Mouse (Mus musculus) ovary, adult 18-20 months (tissue): ENCODE results near the gene Samd4b.
A peak's percentile ranks its signal among the peaks of the same experiment; 100 is the strongest.
"Not testable (repeated sequence)": the region's sequence is repeated elsewhere in the genome, so short reads cannot be mapped to it uniquely, and the experiment has no call there.

Experiments
- DNase-seq: peaks from one replicate; pipeline ENCODE4 v3.0.0; 2022; ENCODE audit warnings: low spot score, mixed read lengths

Gene Samd4b

DNA sequence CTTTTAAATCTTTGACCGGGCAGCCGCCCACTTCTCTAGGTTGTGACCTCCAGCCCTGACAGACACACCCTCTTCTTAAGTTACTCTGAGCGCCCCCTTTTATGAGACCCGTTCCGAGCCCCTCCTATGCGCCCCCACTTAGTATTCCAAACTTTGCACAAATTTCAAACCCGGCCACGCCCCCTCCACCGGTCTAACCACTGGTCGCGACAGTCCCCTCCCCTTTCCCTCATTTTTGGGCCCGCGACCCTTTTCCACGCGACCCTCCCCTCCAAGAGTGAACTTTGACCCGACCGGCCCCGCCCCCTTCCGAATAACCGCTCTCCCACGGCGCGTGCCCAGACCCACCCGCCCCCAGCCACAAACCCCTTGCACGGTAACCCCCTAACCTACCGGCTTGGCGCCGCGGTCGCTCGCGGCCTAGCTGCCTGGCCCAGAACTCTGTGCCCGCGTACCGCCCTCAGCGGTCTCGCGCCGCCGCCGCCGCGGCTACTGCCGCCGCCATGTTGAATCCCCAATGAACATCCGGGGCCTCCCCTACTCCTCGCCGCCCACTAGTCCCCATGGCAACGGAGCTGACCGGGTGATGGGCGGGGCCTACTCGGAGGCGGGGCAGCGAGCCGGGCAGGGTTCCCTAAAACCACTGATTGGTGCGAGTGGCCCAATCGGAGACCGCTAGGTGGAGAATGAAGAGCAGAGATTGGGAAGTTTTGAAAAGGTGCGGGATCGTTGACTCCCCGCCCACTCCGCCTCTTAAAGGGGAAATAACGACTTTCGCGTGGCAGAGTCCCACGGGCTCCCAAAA lies at the start of gene Samd4b, which contains the start of gene Pak4:
Samd4b (minus strand) TSS at position 503 of the 805 bp plus-strand sequence.
Pak4 (minus strand) TSS at position 544 of the 805 bp plus-strand sequence.
- DNase-seq, result peak; percentile 98

- no peak for DNase-seq
These were observed 49.1 kb upstream of the Samd4b start for GRCm38 (mm10) chr7:28647016-28647415.

GRCm38 (mm10) chr7:28645947-28646475 lies 48.1 kb upstream of the Samd4b start:
- DNase-seq, result no peak

GRCm38 (mm10) chr7:28645366-28645765 lies 47.4 kb upstream of the Samd4b start:
- no peak for DNase-seq

DNA sequence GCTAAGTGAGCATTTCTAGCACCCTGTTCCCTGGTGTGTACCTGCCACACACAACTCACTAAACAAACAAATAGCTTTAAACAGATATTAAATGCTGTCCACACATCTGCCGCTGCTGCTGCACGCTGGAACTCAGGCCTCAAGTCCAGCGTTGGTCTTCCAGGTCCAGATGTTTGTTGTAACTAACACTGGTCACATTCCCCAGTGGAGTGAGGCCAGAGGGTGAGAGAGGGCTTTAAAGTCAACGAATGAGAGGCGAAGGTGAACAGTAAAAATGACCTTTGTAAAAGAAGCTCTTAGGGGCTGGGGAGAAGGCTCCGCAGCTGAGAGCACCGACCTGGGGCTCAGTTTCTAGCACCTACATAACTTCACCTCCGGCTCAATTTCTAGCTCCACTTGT lies 43.6 kb upstream of the Samd4b start:
- no peak for DNase-seq

DNA sequence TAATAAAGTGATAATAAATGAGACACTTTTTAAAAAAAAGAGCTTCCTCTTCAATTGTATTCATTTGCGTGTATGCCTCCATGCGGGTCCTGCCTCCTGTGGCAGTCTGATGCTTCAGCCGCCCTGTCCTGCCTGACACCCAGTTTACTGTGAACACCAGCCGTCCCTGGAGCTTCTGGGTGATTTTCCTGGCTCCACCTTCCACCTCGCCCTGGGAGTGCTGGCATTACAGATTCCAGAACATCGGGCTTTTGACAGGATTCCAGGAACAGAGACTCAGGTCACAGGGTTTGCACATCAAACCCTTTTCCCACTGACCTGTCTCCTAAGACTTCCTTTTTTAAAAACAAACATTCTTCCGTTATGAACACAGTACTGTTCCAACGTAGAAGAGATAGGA lies 39.6 kb upstream of the Samd4b start:
- DNase-seq, result no peak

GRCm38 (mm10) chr7:28634128-28634527 lies 36.2 kb upstream of the Samd4b start:
- no peak for DNase-seq

DNA sequence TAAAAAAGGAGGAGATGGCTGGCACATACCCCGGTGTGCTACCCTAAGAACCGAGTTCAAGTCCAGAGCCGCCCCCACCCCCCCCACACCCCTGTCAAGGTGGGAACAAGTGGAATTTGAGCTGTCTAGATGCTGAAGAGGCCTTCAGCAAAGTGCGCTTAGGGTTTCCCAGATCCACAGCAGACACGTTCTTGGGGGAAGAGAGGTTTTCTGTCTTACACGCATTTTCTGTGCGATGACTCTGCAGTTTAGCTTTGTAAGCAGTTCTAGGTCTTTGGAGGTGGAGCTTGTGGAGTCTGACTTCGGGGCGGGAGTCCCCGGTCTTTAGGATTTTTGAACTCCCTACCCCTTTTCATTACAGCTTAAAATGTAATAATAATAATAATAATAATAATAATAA lies 33.1 kb upstream of the Samd4b start, which contains the start of gene Acp7:
Acp7 (minus strand) TSS at position 260 of the 400 bp plus-strand sequence.
- no peak for DNase-seq

GRCm38 (mm10) chr7:28624791-28625190 lies 26.8 kb upstream of the Samd4b start:
- DNase-seq, result no peak

- no peak for DNase-seq
These were observed 21.3 kb upstream of the Samd4b start for GRCm38 (mm10) chr7:28619098-28619715.

DNA sequence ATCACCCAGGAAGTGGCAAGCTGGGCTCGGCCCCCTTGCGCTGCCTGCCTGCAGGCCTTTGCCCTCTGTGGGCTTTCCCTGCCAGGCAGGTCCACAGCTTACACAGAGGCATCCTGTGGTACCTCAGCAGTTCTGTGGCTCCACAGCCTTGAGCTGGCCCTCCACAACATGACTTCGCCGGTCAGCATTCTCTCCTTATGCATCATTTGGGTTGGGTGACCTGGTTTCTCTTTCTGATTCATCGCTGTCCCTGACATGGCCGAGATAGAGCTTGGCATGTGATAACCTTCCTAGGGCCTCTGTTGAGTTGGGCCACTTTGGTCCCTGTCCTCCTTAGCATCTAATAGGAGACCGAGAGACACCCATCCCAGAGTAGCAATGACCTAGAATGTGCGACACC lies 8.0 kb upstream of the Samd4b start:
- DNase-seq, result no peak

DNA sequence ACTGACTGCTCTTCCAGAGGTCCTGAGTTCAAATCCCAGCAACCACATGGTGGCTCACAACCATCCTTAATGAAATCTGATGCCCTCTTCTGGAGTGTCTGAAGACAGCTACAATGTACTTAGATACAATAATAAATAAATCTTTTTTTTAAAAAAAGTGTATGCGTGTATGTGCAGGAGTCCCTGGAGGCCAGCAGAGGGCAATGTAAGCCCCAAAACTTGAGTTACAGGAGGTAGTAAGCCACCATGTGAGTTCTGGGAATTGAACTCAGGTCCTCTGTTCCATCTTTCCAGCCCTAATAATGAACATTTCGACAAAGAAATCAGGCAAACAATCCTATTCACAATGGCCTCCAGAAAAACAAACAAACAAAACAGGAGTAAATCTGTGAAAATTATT lies 5.8 kb upstream of the Samd4b start:
- not testable (repeated sequence) for DNase-seq

DNA sequence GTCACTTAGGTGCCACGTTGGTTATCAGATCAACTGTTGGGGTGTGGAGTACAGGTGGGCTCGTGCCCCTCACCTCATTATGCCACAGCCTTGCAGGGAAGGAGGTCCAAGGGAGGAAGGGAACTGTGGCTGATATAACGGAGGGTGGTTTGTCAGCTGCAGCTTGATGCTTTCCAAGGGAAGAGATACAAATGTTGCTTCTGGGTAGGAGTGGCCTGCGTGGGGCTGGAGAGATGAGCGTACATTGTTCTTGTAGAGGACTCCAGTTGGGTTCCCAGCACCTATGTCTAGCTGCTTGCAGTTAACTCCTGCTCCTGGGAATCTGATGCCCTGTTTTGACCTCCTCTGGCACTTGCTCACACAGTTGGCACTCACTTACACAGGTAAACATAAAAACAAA lies 5.2 kb upstream of the Samd4b start:
- DNase-seq, result no peak

DNA sequence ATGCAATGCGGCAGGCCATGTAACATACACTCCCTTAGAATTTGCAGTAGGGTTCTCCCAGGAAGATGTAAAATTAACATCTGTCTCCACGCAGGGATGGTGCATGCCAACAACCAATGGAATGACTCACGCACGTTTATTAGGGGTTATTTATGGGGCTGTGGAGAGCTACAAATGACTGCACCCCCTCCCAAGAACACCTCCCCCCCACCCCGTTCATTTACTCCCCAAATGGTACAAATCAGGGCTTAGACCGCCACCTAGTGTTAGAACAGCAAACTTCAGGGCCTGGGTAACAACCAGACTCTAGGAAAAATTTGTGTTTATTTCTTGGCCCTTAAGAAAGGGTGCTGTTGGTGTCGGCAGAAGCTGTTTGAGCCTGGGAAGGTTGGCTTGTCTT lies 3.7 kb upstream of the Samd4b start:
- no peak for DNase-seq

DNA sequence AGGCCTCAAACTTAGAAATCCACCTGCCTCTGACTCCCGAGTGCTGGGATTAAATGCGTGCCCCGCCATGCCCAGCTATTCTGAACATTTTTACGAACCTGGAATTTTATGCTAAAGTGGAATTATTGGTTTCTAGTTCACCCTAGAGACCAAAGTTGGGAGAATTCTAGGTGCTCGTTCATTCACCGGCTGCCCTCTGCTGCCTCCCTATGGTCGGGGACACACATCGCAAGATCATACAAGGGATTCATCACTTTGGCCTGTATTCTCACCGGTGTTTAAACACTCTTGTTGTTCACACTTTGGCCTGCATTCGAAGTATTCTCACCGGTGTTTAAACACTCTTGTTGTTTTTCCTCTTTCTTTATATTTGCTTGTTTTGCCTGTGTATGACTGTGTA lies 3.1 kb upstream of the Samd4b start:
- DNase-seq, result no peak

DNA sequence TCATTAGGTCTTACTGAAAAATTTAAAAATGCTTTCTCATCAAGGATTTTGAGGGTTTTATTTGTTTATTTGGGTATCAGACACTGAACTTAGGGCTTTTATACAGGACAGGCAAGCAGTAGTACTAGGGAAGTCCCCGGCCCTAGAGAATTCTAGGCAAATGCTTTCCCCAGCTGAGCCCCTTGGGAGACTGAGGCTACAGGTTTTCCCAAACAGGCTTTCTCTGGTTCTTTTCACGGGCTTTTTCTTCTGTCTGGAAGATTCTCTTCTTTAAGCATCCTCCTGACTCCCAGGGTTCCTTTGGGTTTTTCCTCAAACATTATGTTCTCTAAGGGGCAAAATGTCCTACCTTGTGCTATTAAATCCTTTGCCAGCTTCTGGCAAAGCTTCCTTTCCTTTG lies 1.0 kb upstream of the Samd4b start:
- DNase-seq, result no peak

DNA sequence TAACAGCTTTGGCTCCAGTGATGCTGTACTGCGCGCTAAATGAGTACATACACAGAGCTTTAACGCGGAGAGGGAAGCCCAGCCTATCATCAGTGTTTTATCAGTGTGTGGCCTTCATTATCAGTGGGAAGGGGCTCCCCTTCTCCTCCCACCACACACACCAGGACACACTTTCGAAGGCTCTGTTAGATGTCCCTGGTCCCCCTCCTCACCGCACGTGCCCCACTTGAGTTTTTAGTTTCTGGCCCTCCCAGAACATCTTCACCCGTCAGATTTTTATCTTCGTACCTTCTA lies 720 bp downstream of the Samd4b start:
- no peak for DNase-seq

DNA sequence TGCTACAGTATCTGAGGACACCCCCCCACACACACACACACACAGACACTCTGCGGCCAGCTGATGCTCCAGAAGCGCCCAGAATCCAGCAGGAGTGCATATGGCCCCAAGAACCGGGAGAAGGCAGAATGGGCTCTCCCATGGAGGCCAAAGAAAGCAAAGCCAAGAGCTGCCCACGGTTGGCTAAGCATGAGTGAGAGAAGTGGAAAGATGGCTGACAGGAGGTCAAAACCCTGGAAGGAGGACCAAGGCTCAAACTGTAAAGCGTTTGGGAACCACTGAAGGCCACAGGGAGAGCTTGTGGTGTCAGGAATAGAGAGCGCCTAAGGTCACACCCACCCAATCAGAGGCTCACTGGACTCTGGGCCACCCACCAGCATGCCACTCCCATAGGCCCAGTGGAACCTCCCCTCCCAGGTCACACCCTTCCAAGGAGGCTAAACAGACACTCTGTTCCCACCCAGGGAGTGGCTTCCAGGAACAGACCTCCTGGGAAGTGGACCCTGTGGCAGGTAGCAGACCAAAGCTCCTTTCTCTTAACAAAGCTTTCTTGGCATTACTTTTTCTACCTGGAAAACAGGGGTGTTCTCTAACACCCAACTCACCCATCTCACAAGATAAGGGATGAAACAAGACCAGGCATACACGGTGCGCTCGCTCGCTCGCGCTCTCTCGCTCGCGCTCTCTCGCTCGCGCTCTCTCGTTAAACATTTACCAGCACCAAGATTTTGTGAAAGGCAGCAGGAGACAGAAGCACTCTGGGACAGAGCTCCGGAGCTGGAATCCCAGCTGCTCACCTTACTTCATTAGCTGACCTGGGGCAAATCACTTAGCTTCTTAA lies 1.3 kb downstream of the Samd4b start:
- peak; percentile 58 for DNase-seq

- DNase-seq, result no peak
These were observed 2.1 kb downstream of the Samd4b start for GRCm38 (mm10) chr7:28595751-28596435.

DNA sequence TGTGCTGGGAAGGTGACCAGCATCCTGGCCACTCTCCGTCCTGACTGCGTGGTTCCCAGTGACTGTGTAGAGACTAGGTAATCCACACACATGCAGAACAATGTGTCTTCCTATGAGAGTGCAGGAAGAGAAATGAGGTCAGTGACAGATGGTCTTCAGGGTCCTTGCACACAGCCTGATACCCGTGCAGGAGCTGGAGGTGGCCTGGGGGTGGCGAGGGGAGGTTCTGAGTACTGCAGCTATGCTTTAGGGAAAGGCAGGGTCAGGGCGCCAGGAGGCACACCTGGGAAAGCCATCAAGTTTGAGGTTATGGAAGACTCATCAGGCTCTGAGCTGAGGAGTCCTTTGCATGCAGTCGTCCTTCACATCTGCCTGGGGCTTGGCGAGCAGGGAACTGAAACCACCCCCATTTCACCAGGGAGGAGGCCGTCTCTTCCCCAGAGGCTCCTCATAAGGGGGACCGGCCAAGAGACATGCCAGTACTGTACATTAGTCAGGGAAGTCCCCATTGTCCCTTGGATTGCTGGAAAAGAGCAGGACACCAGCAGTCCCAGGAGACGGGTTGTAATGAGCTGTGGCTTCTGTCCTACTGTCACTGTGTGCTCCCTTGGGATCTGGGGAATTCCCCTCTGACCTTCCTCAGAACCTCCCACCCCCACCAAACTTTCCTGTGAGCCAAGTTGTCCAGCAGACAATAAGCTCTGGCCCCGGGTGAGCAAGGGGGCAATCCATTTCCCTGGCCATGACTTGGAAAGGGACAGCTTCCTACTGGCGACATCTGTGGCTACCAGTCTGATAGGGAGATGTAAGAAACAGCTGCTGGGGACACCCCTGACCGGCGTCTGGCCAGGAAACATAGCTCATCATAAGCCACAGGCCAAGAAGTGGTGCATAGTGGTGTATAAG lies 4.5 kb downstream of the Samd4b start:
- DNase-seq, result no peak

GRCm38 (mm10) chr7:28591862-28592261 lies 6.1 kb downstream of the Samd4b start:
- no peak for DNase-seq
